Mouse (Mus musculus): ENCODE measurements at regions not wholly inside any gene's neighbourhood (a gene's known extent, or its start where the extent isn't known, plus 50 kb on each side); places are given as distances from the start of the nearest gene placed in this dataset.
"Not testable (repeated sequence)": the region's sequence is repeated elsewhere in the genome, so short reads cannot be mapped to it uniquely, and the experiment has no call there.

- DNase-seq, result no peak
These were observed 69.6 kb upstream of the Acsl3 start for GRCm38 (mm10) chr1:78588036-78588435.

- not testable (repeated sequence) for DNase-seq
These were observed 69.0 kb upstream of the Acsl3 start for GRCm38 (mm10) chr1:78588660-78589059.

- no peak for DNase-seq
These were observed 67.1 kb upstream of the Acsl3 start for GRCm38 (mm10) chr1:78590558-78590957.

DNA sequence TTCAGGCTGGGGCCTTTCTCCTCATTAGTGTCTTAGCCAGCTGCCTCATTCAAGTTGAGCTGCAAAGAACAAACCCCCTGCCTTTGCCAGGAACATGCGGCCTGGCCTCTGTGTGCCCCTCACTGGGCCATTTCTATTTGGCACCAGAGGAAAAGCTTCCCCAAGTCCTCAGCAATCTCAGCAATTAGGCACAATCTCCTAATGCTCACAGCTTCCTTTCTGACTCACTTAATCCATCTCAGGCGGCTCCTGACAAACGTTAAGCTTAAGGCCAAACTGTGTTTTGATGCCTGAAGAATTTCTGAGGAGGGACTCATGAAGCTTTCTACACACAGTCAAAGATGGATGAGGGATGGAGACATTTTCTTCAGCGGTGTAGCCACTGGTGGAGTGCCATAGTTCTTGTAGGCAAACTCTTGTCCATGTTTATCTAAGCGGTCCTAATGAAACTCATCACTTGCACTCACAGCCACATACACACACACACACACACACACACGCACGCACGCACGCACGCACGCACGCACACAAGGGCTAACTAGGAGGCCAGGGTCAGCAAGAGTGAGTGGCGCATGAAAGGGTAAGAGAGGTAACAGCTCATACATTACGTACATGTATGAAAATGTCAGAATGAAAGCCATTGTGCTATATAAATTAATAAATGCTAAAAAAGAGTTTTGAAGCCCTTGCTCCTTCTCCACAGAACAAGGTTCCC is 63.5 kb upstream of the Acsl3 start:
- DNase-seq, result peak; percentile 41

DNA sequence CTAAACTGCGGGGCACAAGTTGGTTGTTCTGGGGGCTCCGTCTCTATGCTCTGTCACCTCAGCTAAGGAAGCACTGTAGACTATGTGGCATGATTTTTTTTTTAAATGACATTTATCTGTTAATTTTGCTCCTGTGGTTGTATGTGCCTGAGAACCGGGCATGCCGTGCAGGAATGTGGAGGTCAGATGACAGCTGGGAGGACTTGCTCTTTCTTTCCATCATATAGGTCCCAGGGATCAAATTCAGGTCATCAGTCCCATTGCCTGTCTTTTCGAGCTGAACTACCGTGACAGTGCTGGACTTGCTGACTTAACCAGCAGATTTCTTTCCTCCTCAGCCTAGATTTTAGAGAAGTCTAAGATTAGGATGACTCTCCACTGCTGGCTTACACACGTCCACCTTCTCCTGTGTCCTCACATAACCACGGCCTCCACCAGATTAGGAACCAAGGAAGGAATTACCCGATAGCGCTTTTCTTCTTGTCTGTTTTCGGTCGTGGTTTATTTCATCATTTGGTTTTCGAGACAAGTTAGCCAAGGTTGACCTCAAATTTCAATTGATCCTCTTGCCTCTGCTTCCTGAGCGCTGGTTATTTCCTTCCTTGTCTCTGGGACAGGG is 62.0 kb upstream of the Acsl3 start:
- no peak for DNase-seq

DNA sequence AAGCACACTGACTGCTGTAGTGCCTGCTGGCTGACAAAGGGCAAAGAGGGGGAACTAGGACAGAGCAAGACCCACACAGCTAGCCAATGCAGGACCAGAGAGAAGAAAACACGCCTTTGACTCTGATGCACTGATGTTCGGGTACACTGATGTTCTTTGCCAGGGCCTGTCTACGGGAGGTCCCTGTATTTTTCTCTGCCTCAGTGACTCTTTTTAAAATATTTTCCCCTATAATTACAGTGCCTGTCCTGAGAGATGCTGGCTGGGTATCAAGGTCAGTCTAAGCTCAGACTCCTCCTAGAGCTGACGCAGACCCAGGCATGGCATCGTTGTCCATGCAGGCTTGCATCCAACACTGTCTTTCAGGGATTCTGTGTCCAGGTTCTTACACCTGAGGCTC is 59.1 kb upstream of the Acsl3 start:
- no peak for DNase-seq

DNA sequence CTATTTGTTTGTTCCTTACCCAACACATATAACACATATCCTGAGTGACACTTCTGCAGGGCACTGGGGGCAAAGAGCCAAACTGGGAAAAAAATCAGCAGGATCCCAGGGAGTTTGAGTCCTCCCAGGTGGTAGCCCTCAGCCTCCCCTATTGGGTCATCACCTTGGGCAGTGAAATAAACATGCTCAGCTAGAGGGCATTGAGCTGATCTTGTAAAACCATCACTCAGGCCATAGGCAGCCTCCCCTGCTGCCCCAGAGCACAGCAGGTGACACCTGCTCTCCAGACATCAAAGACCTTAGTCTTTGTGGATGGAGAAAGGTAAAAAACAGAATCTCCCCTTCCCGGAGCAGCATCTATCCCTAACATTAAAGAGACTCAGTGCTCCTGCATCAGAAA is 57.0 kb upstream of the Acsl3 start:
- DNase-seq, result no peak

DNA sequence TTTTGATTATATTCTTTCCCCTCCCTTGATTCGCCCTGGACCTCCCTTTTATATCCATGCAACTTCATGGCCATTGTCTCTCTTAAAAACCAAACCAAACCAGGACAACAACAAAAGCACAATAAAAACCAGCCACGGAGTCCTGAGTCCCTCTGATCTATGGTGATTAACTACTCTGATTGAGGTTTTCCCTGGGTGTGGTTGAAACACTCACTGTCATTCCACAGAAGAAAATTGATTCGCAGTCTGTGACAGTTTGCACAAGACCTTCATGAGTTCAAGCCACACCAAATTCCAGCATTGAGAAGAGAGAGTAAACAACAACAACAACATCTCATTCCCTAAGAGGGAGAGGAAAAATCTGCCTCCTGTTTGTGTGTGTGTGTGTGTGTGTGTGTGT is 56.1 kb upstream of the Acsl3 start:
- no peak for DNase-seq

DNA sequence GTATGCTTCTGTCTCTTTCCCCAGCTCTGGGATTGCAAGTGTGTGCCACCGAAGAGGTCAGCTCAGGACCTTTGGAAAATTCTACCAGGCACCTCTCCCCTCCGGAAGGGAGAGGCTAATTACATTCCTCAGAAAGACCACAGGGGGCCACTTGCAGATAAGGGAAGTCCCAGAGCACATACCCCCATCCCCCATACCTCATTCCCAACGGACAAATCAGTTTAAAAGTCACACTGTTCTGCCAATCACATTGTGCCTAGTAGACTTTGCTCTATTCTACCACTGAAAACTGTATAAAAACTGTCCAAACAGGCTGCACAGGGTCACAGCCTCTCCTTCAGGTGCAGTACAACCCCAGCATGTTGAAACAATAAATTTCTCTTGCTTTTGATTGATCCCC is 55.6 kb upstream of the Acsl3 start:
- DNase-seq, result no peak

DNA sequence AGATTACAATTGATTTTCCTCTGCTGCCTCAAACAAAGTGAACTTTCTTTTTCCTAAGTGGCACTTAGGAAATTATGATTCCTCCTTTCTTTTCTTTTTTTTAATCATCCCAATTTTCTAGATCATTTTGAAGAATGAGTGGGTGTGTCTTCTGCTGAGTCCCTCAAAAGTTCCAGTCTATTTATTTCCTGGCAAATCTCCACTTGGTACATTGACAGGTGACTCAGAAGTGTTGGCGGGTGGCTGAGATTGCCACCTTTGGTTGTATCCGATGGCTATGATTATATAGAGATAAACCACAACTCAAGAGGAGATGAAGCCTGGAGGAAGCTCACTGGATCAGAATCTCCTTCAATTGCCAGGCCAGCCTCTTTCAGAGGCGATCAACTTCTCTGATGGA is 54.7 kb upstream of the Acsl3 start:
- DNase-seq, result no peak

DNA sequence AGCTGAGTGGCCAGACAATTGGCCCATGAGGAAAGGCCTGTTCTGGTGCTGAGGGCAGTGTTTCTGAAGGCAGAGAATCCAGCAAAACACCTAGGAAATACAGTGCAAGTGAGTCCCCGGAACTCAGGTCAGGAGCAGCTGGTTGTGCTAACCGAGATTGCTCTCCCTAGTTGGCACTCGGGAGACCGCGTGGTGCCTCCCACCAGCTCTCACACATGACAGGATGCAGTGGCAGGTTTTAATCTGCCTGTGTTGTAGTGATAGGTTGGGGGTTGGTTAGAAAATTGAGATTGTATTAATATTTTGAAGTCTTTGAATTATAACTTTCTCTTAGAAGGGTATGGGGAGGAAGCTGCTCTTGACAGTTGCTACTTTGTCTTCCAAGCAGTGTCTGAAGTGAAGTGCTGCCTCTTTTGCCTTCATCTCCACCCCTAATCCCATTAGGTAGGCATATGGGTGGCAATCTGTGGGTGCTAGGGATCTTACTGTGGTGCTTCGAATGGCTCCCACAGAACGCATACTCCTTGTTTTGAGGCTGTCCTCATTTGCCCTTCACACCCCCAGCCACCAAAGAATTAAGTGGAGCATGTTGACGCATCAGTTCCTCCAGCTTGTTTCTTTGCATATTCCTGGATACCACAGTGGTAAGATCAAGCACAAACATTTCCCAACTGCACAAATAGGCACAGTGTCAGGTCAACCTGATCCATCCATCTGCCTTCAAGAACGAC is 52.6 kb upstream of the Acsl3 start:
- DNase-seq, result no peak
